Mouse (Mus musculus): ENCODE measurements around the gene Acsm2. TPM values are rescaled to one million over a fixed set of nuclear protein-coding genes. Genes with fewer than 3 reads are reported as not detected.
"Not testable (repeated sequence)": the region's sequence is repeated elsewhere in the genome, so short reads cannot be mapped to it uniquely, and the experiment has no call there.

Acsm2 gene
- polyA plus RNA-seq, 1 experiment from 2014 or later = not detected

- no peaks in the 10 kb centered on the region for H3K36me3 ChIP-seq (ENCODE audit: control insufficient read depth, insufficient read depth, low read length)
- H3K9me3 ChIP-seq (ENCODE audit: control insufficient read depth, low read length) = no peaks in the 10 kb centered on the region
- no peak overlapping the region for H3K9ac ChIP-seq (replicated peaks; ENCODE audit: low read depth, low read length)
- H3K4me1 ChIP-seq (ENCODE audit: control insufficient read depth, insufficient read depth, low read length) = no peaks in the 10 kb centered on the region
- ATAC-seq (ENCODE audit: low read depth) = no peak
- H3K4me3 ChIP-seq (ENCODE audit: low read depth, low read length) = no peak overlapping the region
- H3K4me2 ChIP-seq (ENCODE audit: low read depth, low read length) = no peak overlapping the region
- H3K27me3 ChIP-seq (ENCODE audit: control insufficient read depth, insufficient read depth, low read length) = no peaks in the 10 kb centered on the region
- 92% methylated on average over 3 of the region's 3 CpGs for WGBS
- H3K27ac ChIP-seq (ENCODE audit: low read depth, low read length) = no peak overlapping the region
Observed at GRCm38 (mm10) chr7:119550471-119551222, 3.5 kb upstream of the Acsm2 start.

GRCm38 (mm10) chr7:119559789-119560451 is 5.8 kb downstream of the Acsm2 start:
- Histone ChIP-seq H3K27ac (ENCODE audit: low read depth, low read length) (no peak overlapping the region), H3K4me3 (ENCODE audit: low read depth, low read length) (no peak overlapping the region), H3K36me3 (ENCODE audit: control insufficient read depth, insufficient read depth, low read length) (no peaks in the 10 kb centered on the region), H3K9me3 (ENCODE audit: control insufficient read depth, low read length) (no peaks in the 10 kb centered on the region), H3K27me3 (ENCODE audit: control insufficient read depth, insufficient read depth, low read length) (no peaks in the 10 kb centered on the region), H3K9ac (replicated peaks; ENCODE audit: low read depth, low read length) (no peak overlapping the region), H3K4me1 (ENCODE audit: control insufficient read depth, insufficient read depth, low read length) (no peaks in the 10 kb centered on the region), H3K4me2 (ENCODE audit: low read depth, low read length) (no peak overlapping the region)
- no peak for ATAC-seq (ENCODE audit: low read depth)
- WGBS = 71% methylated on average over 3 of the region's 3 CpGs

GRCm38 (mm10) chr7:119560452-119560835 is 6.3 kb downstream of the Acsm2 start:
- WGBS = 83% methylated on average over 3 of the region's 3 CpGs
- no peak overlapping the region for H3K27ac ChIP-seq (ENCODE audit: low read depth, low read length)
- H3K9me3 ChIP-seq (ENCODE audit: control insufficient read depth, low read length) = no peaks in the 10 kb centered on the region
- H3K4me2 ChIP-seq (ENCODE audit: low read depth, low read length) = no peak overlapping the region
- H3K4me3 ChIP-seq (ENCODE audit: low read depth, low read length) = no peak overlapping the region
- no peaks in the 10 kb centered on the region for H3K4me1 ChIP-seq (ENCODE audit: control insufficient read depth, insufficient read depth, low read length)
- H3K9ac ChIP-seq (replicated peaks; ENCODE audit: low read depth, low read length) = no peak overlapping the region
- H3K36me3 ChIP-seq (ENCODE audit: control insufficient read depth, insufficient read depth, low read length) = no peaks in the 10 kb centered on the region
- ATAC-seq (ENCODE audit: low read depth) = no peak
- H3K27me3 ChIP-seq (ENCODE audit: control insufficient read depth, insufficient read depth, low read length) = no peaks in the 10 kb centered on the region

GRCm38 (mm10) chr7:119561441-119561840 is 7.3 kb downstream of the Acsm2 start:
- Histone ChIP-seq H3K27ac (ENCODE audit: low read depth, low read length) (no peak overlapping the region), H3K4me1 (ENCODE audit: control insufficient read depth, insufficient read depth, low read length) (no peaks in the 10 kb centered on the region), H3K9ac (replicated peaks; ENCODE audit: low read depth, low read length) (no peak overlapping the region), H3K4me3 (ENCODE audit: low read depth, low read length) (no peak overlapping the region), H3K36me3 (ENCODE audit: control insufficient read depth, insufficient read depth, low read length) (no peaks in the 10 kb centered on the region), H3K9me3 (ENCODE audit: control insufficient read depth, low read length) (no peaks in the 10 kb centered on the region), H3K4me2 (ENCODE audit: low read depth, low read length) (no peak overlapping the region), H3K27me3 (ENCODE audit: control insufficient read depth, insufficient read depth, low read length) (no peaks in the 10 kb centered on the region)
- ATAC-seq (ENCODE audit: low read depth) = no peak
- WGBS = 57% methylated on average over 4 of the region's 4 CpGs

GRCm38 (mm10) chr7:119562476-119562875 is 8.3 kb downstream of the Acsm2 start:
- H3K27me3 ChIP-seq (ENCODE audit: control insufficient read depth, insufficient read depth, low read length); H3K4me2 ChIP-seq (ENCODE audit: low read depth, low read length); H3K4me1 ChIP-seq (ENCODE audit: control insufficient read depth, insufficient read depth, low read length); H3K36me3 ChIP-seq (ENCODE audit: control insufficient read depth, insufficient read depth, low read length); H3K4me3 ChIP-seq (ENCODE audit: low read depth, low read length); ATAC-seq (ENCODE audit: low read depth); H3K9ac ChIP-seq (replicated peaks; ENCODE audit: low read depth, low read length); H3K27ac ChIP-seq (ENCODE audit: low read depth, low read length); H3K9me3 ChIP-seq (ENCODE audit: control insufficient read depth, low read length): not testable (repeated sequence)
- WGBS = 90% methylated on average over 2 of the region's 2 CpGs

- H3K4me3 ChIP-seq (ENCODE audit: low read depth, low read length) = no peak overlapping the region
- no peak overlapping the region for H3K9ac ChIP-seq (replicated peaks; ENCODE audit: low read depth, low read length)
- no peaks in the 10 kb centered on the region for H3K27me3 ChIP-seq (ENCODE audit: control insufficient read depth, insufficient read depth, low read length)
- H3K4me1 ChIP-seq (ENCODE audit: control insufficient read depth, insufficient read depth, low read length) = no peaks in the 10 kb centered on the region
- no peak overlapping the region for H3K4me2 ChIP-seq (ENCODE audit: low read depth, low read length)
- WGBS = 72% methylated on average over 3 of the region's 3 CpGs
- no peak overlapping the region for H3K27ac ChIP-seq (ENCODE audit: low read depth, low read length)
- ATAC-seq (ENCODE audit: low read depth) = no peak
- H3K9me3 ChIP-seq (ENCODE audit: control insufficient read depth, low read length) = no peaks in the 10 kb centered on the region
- no peaks in the 10 kb centered on the region for H3K36me3 ChIP-seq (ENCODE audit: control insufficient read depth, insufficient read depth, low read length)
Observed at GRCm38 (mm10) chr7:119594530-119595107, 40.5 kb downstream of the Acsm2 start.

GRCm38 (mm10) chr7:119595306-119595705 is 41.2 kb downstream of the Acsm2 start:
- no peak overlapping the region for H3K27ac ChIP-seq (ENCODE audit: low read depth, low read length)
- no peaks in the 10 kb centered on the region for H3K27me3 ChIP-seq (ENCODE audit: control insufficient read depth, insufficient read depth, low read length)
- ATAC-seq (ENCODE audit: low read depth) = no peak
- H3K4me2 ChIP-seq (ENCODE audit: low read depth, low read length) = no peak overlapping the region
- no peaks in the 10 kb centered on the region for H3K36me3 ChIP-seq (ENCODE audit: control insufficient read depth, insufficient read depth, low read length)
- no peak overlapping the region for H3K4me3 ChIP-seq (ENCODE audit: low read depth, low read length)
- H3K9me3 ChIP-seq (ENCODE audit: control insufficient read depth, low read length) = no peaks in the 10 kb centered on the region
- WGBS = 27% methylated on average over 1 of the region's 1 CpGs
- H3K4me1 ChIP-seq (ENCODE audit: control insufficient read depth, insufficient read depth, low read length) = no peaks in the 10 kb centered on the region
- H3K9ac ChIP-seq (replicated peaks; ENCODE audit: low read depth, low read length) = no peak overlapping the region

- Histone ChIP-seq H3K4me3 (ENCODE audit: low read depth, low read length) (no peak overlapping the region), H3K36me3 (ENCODE audit: control insufficient read depth, insufficient read depth, low read length) (no peaks in the 10 kb centered on the region), H3K27ac (ENCODE audit: low read depth, low read length) (no peak overlapping the region), H3K27me3 (ENCODE audit: control insufficient read depth, insufficient read depth, low read length) (no peaks in the 10 kb centered on the region), H3K9me3 (ENCODE audit: control insufficient read depth, low read length) (no peaks in the 10 kb centered on the region), H3K4me2 (ENCODE audit: low read depth, low read length) (no peak overlapping the region), H3K4me1 (ENCODE audit: control insufficient read depth, insufficient read depth, low read length) (no peaks in the 10 kb centered on the region), H3K9ac (replicated peaks; ENCODE audit: low read depth, low read length) (no peak overlapping the region)
- ATAC-seq (ENCODE audit: low read depth) = no peak
- 78% methylated on average over 2 of the region's 2 CpGs for WGBS
Observed at GRCm38 (mm10) chr7:119596536-119596935, 42.4 kb downstream of the Acsm2 start.
